Mouse (Mus musculus) MEL (cell line): ENCODE measurements around the gene Mrtfa. TPM values are rescaled to one million over a fixed set of nuclear protein-coding genes. Genes with fewer than 3 reads are reported as not detected.

Experiments used
- DNase-seq: peaks from one replicate; pipeline ENCODE4 v3.0.0; 2011; ENCODE audit warnings: low read depth, low spot score
- H3K27ac ChIP-seq: 2 replicates; pipeline ENCODE4 v1.5.1; 2012; ENCODE audit warnings: low read depth, mild to moderate bottlenecking, control low read depth, low read length, moderate library complexity; ENCODE audit not compliant: control insufficient read depth
- H3K27me3 ChIP-seq, 2 experiments: fragments of 150-350 bp in 1 of 2; sonication (generic) in 1 of 2; 2 replicates each; pipeline ENCODE4 v1.6.1; 2012; ENCODE audit warnings: low read length in 2 of 2, mild to moderate bottlenecking in 2 of 2, improper control_type of control experiment in 1 of 2, moderate library complexity in 1 of 2; ENCODE audit not compliant: insufficient read depth in 2 of 2, control insufficient read depth in 1 of 2
- H3K36me3 ChIP-seq, 2 experiments: 2 replicates each; pipeline ENCODE4 v1.6.1; 2012 to 2014; ENCODE audit warnings: low read length in 2 of 2, improper control_type of control experiment in 1 of 2, inconsistent platforms in 1 of 2, mild to moderate bottlenecking in 1 of 2; ENCODE audit not compliant: insufficient read depth in 2 of 2, control insufficient read depth in 1 of 2
- H3K4me1 ChIP-seq, 2 experiments: fragments of 150-350 bp in 1 of 2; sonication (generic) in 1 of 2; 2 replicates each; pipeline ENCODE4 v1.6.1; 2012; ENCODE audit warnings: low read length in 2 of 2, improper control_type of control experiment in 1 of 2, mild to moderate bottlenecking in 1 of 2; ENCODE audit not compliant: insufficient read depth in 2 of 2, control insufficient read depth in 1 of 2
- H3K4me3 ChIP-seq, 2 experiments: fragments of 150-350 bp in 1 of 2; sonication (generic) in 1 of 2; 2 replicates each; pipeline ENCODE4 v1.5.1; 2012; ENCODE audit warnings: low read depth in 2 of 2, low read length in 2 of 2, mild to moderate bottlenecking in 2 of 2, moderate library complexity in 2 of 2, control low read depth in 1 of 2, improper control_type of control experiment in 1 of 2; ENCODE audit not compliant: control insufficient read depth in 1 of 2, insufficient read depth in 1 of 2
- H3K79me2 ChIP-seq: 2 replicates; pipeline ENCODE4 v1.6.1; 2012; ENCODE audit warnings: mild to moderate bottlenecking, low read length, moderate library complexity; ENCODE audit not compliant: control insufficient read depth, poor library complexity, insufficient read depth
- H3K9ac ChIP-seq: 2 replicates; pipeline ENCODE4 v1.6.1; 2012; ENCODE audit warnings: low read depth, mild to moderate bottlenecking, control low read depth, low read length, moderate library complexity; ENCODE audit not compliant: control insufficient read depth, poor library complexity, severe bottlenecking
- H3K9me3 ChIP-seq: fragments of 150-350 bp; sonication (generic); replicated peaks from 2 replicates; pipeline ENCODE4 v1.6.1; 2012; ENCODE audit warnings: mild to moderate bottlenecking, low read length, improper control_type of control experiment, moderate library complexity; ENCODE audit not compliant: insufficient read depth
- CTCF ChIP-seq, 3 experiments: IDR thresholded peaks in 2 of 3; conservative IDR thresholded peaks in 1 of 3; 2 replicates each; pipeline ENCODE4 v1.5.1; 2011 to 2012; ENCODE audit warnings: low read length in 3 of 3, low read depth in 2 of 3, mild to moderate bottlenecking in 2 of 3, improper control_type of control experiment in 1 of 3, inconsistent platforms in 1 of 3, mixed read lengths in 1 of 3, moderate library complexity in 1 of 3; ENCODE audit not compliant: control insufficient read depth in 1 of 3, insufficient read depth in 1 of 3, poor library complexity in 1 of 3, severe bottlenecking in 1 of 3
- ELF1 ChIP-seq: IDR thresholded peaks from 2 replicates; pipeline ENCODE4 v1.6.1; 2014; ENCODE audit warnings: low read depth, mild to moderate bottlenecking, inconsistent platforms, low read length, improper control_type of control experiment, moderate library complexity
- EP300 ChIP-seq, 2 experiments: IDR thresholded peaks; 2 replicates each; pipeline ENCODE4 v1.6.1; 2011; ENCODE audit warnings: improper control_type of control experiment in 2 of 2, low read length in 2 of 2, low read depth in 1 of 2, mild to moderate bottlenecking in 1 of 2
- ETS1 ChIP-seq: IDR thresholded peaks from 2 replicates; pipeline ENCODE4 v1.6.1; 2012; ENCODE audit warnings: low read depth, mild to moderate bottlenecking, inconsistent platforms, low read length, improper control_type of control experiment, moderate library complexity
- GATA1 ChIP-seq: IDR thresholded peaks from 2 replicates; pipeline ENCODE4 v1.6.1; 2011; ENCODE audit warnings: low read depth, low read length, improper control_type of control experiment
- JUND ChIP-seq: IDR thresholded peaks from 2 replicates; pipeline ENCODE4 v1.6.1; 2011; ENCODE audit warnings: low read depth, mild to moderate bottlenecking, improper control_type of control experiment, low read length
- MAFK ChIP-seq: IDR thresholded peaks from 2 replicates; pipeline ENCODE4 v1.6.1; 2011; ENCODE audit warnings: low read depth, mild to moderate bottlenecking, low read length, improper control_type of control experiment, borderline replicate concordance
- MAX ChIP-seq: IDR thresholded peaks from 2 replicates; pipeline ENCODE4 v1.6.1; 2011; ENCODE audit warnings: low read length, improper control_type of control experiment
- MXI1 ChIP-seq: IDR thresholded peaks from 2 replicates; pipeline ENCODE4 v1.6.1; 2011; ENCODE audit warnings: mild to moderate bottlenecking, low read depth, low read length, improper control_type of control experiment
- MYB ChIP-seq: IDR thresholded peaks from 2 replicates; pipeline ENCODE4 v1.6.1; 2011; ENCODE audit warnings: mild to moderate bottlenecking, low read depth, low read length, improper control_type of control experiment
- MYC ChIP-seq: IDR thresholded peaks from 2 replicates; pipeline ENCODE4 v1.6.1; 2011; ENCODE audit warnings: low read depth, mild to moderate bottlenecking, low read length, improper control_type of control experiment, moderate library complexity
- POLR2A ChIP-seq, 2 experiments: IDR thresholded peaks; 2 replicates each; pipeline ENCODE4 v1.6.1; 2011 to 2012; ENCODE audit warnings: low read length in 2 of 2, mild to moderate bottlenecking in 2 of 2, control low read depth in 1 of 2, improper control_type of control experiment in 1 of 2, low read depth in 1 of 2, moderate library complexity in 1 of 2; ENCODE audit not compliant: control insufficient read depth in 1 of 2, insufficient read depth in 1 of 2, poor library complexity in 1 of 2
- RAD21 ChIP-seq: IDR thresholded peaks from 2 replicates; pipeline ENCODE4 v1.6.1; 2011; ENCODE audit warnings: mild to moderate bottlenecking, low read depth, low read length, improper control_type of control experiment
- SIN3A ChIP-seq: IDR thresholded peaks from 2 replicates; pipeline ENCODE4 v1.6.1; 2012; ENCODE audit warnings: low read length, improper control_type of control experiment, inconsistent platforms
- TAL1 ChIP-seq: IDR thresholded peaks from 2 replicates; pipeline ENCODE4 v1.6.1; 2012; ENCODE audit warnings: mild to moderate bottlenecking, inconsistent platforms, low read length, moderate library complexity, mixed read lengths
- TBP ChIP-seq: IDR thresholded peaks from 2 replicates; pipeline ENCODE4 v1.8.0; 2011; ENCODE audit warnings: low read depth, low read length, improper control_type of control experiment
- TCF12 ChIP-seq: IDR thresholded peaks from 2 replicates; pipeline ENCODE4 v1.6.1; 2014; ENCODE audit warnings: low read depth, mild to moderate bottlenecking, inconsistent platforms, low read length, improper control_type of control experiment, moderate library complexity
- USF1 ChIP-seq: IDR thresholded peaks from 2 replicates; pipeline ENCODE4 v1.6.1; 2014; ENCODE audit warnings: low read depth, mild to moderate bottlenecking, inconsistent platforms, low read length, improper control_type of control experiment, moderate library complexity
- ZC3H11A ChIP-seq: IDR thresholded peaks from 2 replicates; pipeline ENCODE4 v1.6.1; 2012; ENCODE audit warnings: low read depth, mild to moderate bottlenecking, inconsistent platforms, low read length, improper control_type of control experiment
- polyA plus RNA-seq, 2 experiments: library from polyadenylated mRNA; stranded (reverse) in 1 of 2; unstranded in 1 of 2; fragments of >175 nt in 1 of 2; fragments of >200 nt in 1 of 2; gene quantifications; 2 replicates each; pipeline versions ENCODE4 v1.2.1 to v1.2.4; 2012; ENCODE audit warnings: low replicate concordance in 2 of 2, low read depth in 1 of 2; ENCODE audit not compliant: insufficient read length in 2 of 2, insufficient read depth in 1 of 2, missing spikeins in 1 of 2
- total RNA-seq: library from RNA; depleted of rRNA; stranded (reverse); fragments of 300-350 nt; gene quantifications from 2 replicates; pipeline ENCODE4 v1.2.3, GENCODE M21; 2012

Gene Mrtfa
- total and polyA plus RNA-seq, 3 experiments, result 2.6 to 11.9 TPM; not detected in 1

DNA sequence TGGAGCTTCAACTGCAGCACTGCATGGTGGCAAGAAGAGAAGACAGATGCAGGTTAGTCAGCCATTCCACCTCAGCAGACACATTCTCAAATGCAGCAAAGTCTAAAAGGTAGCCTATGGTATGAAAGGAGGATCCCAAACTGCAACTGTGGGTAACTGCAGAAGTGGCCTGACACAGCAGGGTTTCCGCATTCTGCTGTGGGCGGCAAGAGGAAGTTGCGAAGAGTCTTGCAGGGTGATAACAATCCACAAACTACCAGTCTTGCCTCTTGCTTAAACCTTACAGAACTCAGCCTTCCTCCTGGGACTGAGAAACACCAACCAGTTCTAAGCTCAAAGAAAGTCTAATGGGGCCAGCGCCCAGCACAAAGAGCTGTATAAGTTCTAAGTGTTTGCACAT, 145.2 kb downstream of the Mrtfa start:
- H3K36me3 ChIP-seq, result peaks cover 0 to 29% of the 10 kb centered on the region in 2 experiments; a peak in 2 of 4 replicates
- TF ChIP-seq MXI1, result peak; percentile 62; the same call in 1 of the 2 replicates
- TF ChIP-seq TCF12, result peak; percentile 76
- peak; percentile 85 for TF ChIP-seq SIN3A
- peak; percentile 84 to 89 for TF ChIP-seq EP300 (IDR thresholded peaks at IDR 0.05; ENCODE audit: low read depth in 1 of 2, low read length in 2 of 2)
- 0 out of 2 replicates have a peak, but pooled peaks have one; percentile 9 for TF ChIP-seq MAX
- TF ChIP-seq MYB, result peak; percentile 5; the same call in 1 of the 2 replicates
- peak; percentile 95 for TF ChIP-seq ETS1
- no peak for TF ChIP-seq CTCF (IDR thresholded peaks at IDR 0.05 in 2 of 3, conservative IDR thresholded peaks at IDR 0.05 in 1 of 3; ENCODE audit: control insufficient read depth in 1 of 3, insufficient read depth in 1 of 3, low read depth in 2 of 3, low read length in 3 of 3, poor library complexity in 1 of 3, severe bottlenecking in 1 of 3)
- TF ChIP-seq GATA1, result peak; percentile 89
- TF ChIP-seq MAFK, result no peak; the same call in 1 of the 2 replicates
- TF ChIP-seq JUND, result no peak
- peak; percentile 87 for TF ChIP-seq ELF1
- no peak for TF ChIP-seq USF1
- TF ChIP-seq TAL1, result peak; percentile 25; the same call in 1 of the 2 replicates
- TF ChIP-seq RAD21, result no peak
- peak; percentile 93 for DNase-seq
- peak overlapping the region; percentile 48 for H3K9ac ChIP-seq
- no peaks in the 10 kb centered on the region for H3K27me3 ChIP-seq
- H3K4me1 ChIP-seq, result peaks cover 12 to 27% of the 10 kb centered on the region in 2 experiments
- H3K9me3 ChIP-seq, result no peaks in the 10 kb centered on the region
- no peaks in the 10 kb centered on the region for H3K79me2 ChIP-seq
- peak overlapping the region; percentile 1 to 12; a peak in 3 of 4 replicates for H3K4me3 ChIP-seq
- H3K27ac ChIP-seq, result peak overlapping the region; percentile 91

- no peak for TF ChIP-seq POLR2A (IDR thresholded peaks at IDR 0.05; ENCODE audit: control insufficient read depth in 1 of 2, insufficient read depth in 1 of 2, low read depth in 1 of 2, low read length in 2 of 2, poor library complexity in 1 of 2)
- TF ChIP-seq MYC, result no peak
- TF ChIP-seq TCF12, result no peak
- TF ChIP-seq TBP, result no peak
- no peak for TF ChIP-seq ZC3H11A
- H3K79me2 ChIP-seq, result no peaks in the 10 kb centered on the region
- H3K9ac ChIP-seq, result no peak overlapping the region
- no peak for DNase-seq
- no peak overlapping the region for H3K4me3 ChIP-seq
- H3K4me1 ChIP-seq, result peaks cover 12 to 27% of the 10 kb centered on the region in 2 experiments
- no peaks in the 10 kb centered on the region for H3K27me3 ChIP-seq
- peak overlapping the region; percentile 57; the same call in 1 of the 2 replicates for H3K27ac ChIP-seq
- peaks cover 0 to 29% of the 10 kb centered on the region in 2 experiments; a peak in 2 of 4 replicates for H3K36me3 ChIP-seq
- H3K9me3 ChIP-seq, result no peaks in the 10 kb centered on the region
Observed at GRCm38 (mm10) chr15:81044446-81044845, 146.1 kb downstream of the Mrtfa start.
